Mouse (Mus musculus): ENCODE data around the gene 4931409K22Rik.

DNA sequence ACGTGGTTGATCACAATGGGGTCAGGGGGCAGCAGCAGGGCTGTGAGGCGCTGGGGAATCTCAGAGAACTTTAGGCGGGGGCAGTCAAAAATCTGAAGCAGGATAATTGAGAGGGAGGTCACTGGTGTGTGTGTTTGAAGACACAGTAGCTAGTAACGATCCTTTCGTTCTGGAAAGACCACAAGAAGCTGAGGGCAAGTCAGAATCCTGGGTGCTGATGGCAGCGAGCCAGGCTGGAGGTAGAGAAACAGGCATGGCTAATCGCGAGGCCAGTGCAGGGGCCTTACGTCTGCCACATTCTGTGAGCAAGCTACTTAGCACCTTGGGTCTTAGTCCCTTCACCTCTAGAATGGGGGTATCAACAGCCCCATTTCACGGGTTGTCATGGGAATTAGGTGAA, 37.3 kb upstream of the 4931409K22Rik start:
- no peak for TF ChIP-seq CTCF (IDR thresholded peaks at IDR 0.05)
- no peak for TF ChIP-seq EP300 (IDR thresholded peaks at IDR 0.05)

Measured in lung, postnatal 0 days (tissue).